Mouse (Mus musculus) thymus, adult 2 months (tissue): ENCODE measurements around the gene Trim26. TPM values are rescaled to one million over a fixed set of nuclear protein-coding genes. Genes with fewer than 3 reads are reported as not detected.
"Not testable (repeated sequence)": the region's sequence is repeated elsewhere in the genome, so short reads cannot be mapped to it uniquely, and the experiment has no call there.

Source experiments
- DNase-seq: peaks from one replicate; pipeline ENCODE4 v3.0.0; 2021
- H3K27ac ChIP-seq: fragments of 200-500 bp; 2 replicates; pipeline ENCODE4 v1.5.1; 2012; ENCODE audit warnings: low read length, control low read depth; ENCODE audit not compliant: control insufficient read depth, insufficient read depth
- H3K27me3 ChIP-seq: fragments of 200-500 bp; 2 replicates; pipeline ENCODE4 v1.6.1; 2012; ENCODE audit warnings: mild to moderate bottlenecking, low read length, moderate library complexity, mixed read lengths; ENCODE audit not compliant: control insufficient read depth, insufficient read depth
- H3K36me3 ChIP-seq: fragments of 200-500 bp; 2 replicates; pipeline ENCODE4 v1.6.1; 2012; ENCODE audit warnings: mild to moderate bottlenecking, low read length, moderate library complexity; ENCODE audit not compliant: control insufficient read depth, insufficient read depth
- H3K4me1 ChIP-seq: fragments of 200-500 bp; replicated peaks from 2 replicates; pipeline ENCODE4 v1.6.1; 2012; ENCODE audit warnings: low read length; ENCODE audit not compliant: control insufficient read depth, insufficient read depth
- H3K4me3 ChIP-seq: fragments of 200-500 bp; 2 replicates; pipeline ENCODE4 v1.5.1; 2012; ENCODE audit warnings: mild to moderate bottlenecking, low read length, control low read depth, moderate library complexity; ENCODE audit not compliant: control insufficient read depth, insufficient read depth
- CTCF ChIP-seq: fragments of 200-500 bp; IDR thresholded peaks from 2 replicates; pipeline ENCODE4 v1.5.1; 2012; ENCODE audit warnings: mild to moderate bottlenecking, control low read depth, low read length, moderate library complexity, borderline replicate concordance; ENCODE audit not compliant: control insufficient read depth, poor library complexity, insufficient read depth; ENCODE audit errors: extremely low read depth
- POLR2A ChIP-seq: fragments of 200-500 bp; IDR thresholded peaks from 2 replicates; pipeline ENCODE4 v1.6.1; 2012; ENCODE audit warnings: mild to moderate bottlenecking, low read length, control low read depth, moderate library complexity; ENCODE audit not compliant: control insufficient read depth, poor library complexity, insufficient read depth; ENCODE audit errors: extremely low read depth
- WGBS: fragments of 180-500 bp; shearing (Covaris S2); methylation state at CpG from one replicate; pipeline ENCODE4 v1.1.7; 2018; 5-methylcytosine and 5-hydroxymethylcytosine counted together
- polyA plus RNA-seq: library from polyadenylated mRNA; depleted of rRNA; stranded (reverse); fragments of >200 nt; gene quantifications from 2 replicates; pipeline ENCODE4 v1.2.3, GENCODE M21; 2012

Gene Trim26
- polyA plus RNA-seq, 1 experiment = 39.9 TPM

DNA sequence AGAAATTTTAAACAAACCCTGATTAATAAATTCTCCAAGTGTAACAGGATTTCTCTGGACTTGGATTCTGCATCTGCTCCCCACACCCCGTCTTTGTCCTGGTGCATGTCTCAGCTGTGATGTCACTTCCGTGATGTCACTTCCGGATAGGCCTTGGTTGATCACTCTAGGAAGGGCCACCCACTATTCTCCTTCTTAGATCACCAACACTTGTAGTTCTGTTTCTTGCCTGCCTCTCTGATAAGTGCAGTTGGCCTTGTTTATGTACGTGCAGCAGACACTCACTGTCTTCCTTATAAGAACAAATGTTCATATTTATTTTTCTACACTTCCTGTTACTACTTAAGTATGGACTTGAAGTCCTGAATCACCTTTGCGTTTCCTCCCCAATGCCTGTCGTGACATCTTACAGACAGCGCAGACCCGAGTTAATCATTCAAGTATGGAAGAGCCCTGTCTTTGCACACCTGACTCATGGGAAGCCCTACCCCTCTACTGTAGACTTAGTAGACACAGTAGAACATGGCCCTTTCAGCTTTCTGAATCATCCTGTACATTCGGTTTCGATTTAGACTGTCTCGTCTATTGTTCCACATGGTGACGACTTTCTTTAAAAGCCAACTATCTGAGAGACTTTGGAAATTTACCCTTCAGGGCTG is 48.3 kb downstream of the Trim26 start:
- Histone ChIP-seq H3K4me1 (no peaks in the 10 kb centered on the region), H3K36me3 (no peaks in the 10 kb centered on the region), H3K4me3 (no peak overlapping the region), H3K27me3 (no peaks in the 10 kb centered on the region), H3K27ac (no peak overlapping the region)
- TF ChIP-seq CTCF (no peak), POLR2A (no peak)
- no peak for DNase-seq
- WGBS = 92% methylated on average over 12 of the region's 12 CpGs

GRCm38 (mm10) chr17:36890073-36890903 is 53.4 kb downstream of the Trim26 start, which contains the start of gene Trim40:
Gene Trim40, minus strand, starts transcription at chr17:36890123.
- WGBS = 84% methylated on average over 5 of the region's 5 CpGs
- DNase-seq = no peak
- Histone ChIP-seq H3K4me3 (no peak within 1 kb of the TSS), H3K36me3 (no peaks in the 10 kb centered on the region), H3K4me1 (no peaks in the 10 kb centered on the region), H3K27ac (no peak within 1 kb of the TSS), H3K27me3 (no peaks in the 10 kb centered on the region)
- TF ChIP-seq CTCF (no peak), POLR2A (no peak)

- not testable (repeated sequence) for DNase-seq, H3K4me3 ChIP-seq, H3K36me3 ChIP-seq, H3K4me1 ChIP-seq, H3K27ac ChIP-seq, H3K27me3 ChIP-seq
- WGBS = 96% methylated on average over 1 of the region's 1 CpGs
These were observed 54.6 kb downstream of the Trim26 start for GRCm38 (mm10) chr17:36891496-36891895.

DNA sequence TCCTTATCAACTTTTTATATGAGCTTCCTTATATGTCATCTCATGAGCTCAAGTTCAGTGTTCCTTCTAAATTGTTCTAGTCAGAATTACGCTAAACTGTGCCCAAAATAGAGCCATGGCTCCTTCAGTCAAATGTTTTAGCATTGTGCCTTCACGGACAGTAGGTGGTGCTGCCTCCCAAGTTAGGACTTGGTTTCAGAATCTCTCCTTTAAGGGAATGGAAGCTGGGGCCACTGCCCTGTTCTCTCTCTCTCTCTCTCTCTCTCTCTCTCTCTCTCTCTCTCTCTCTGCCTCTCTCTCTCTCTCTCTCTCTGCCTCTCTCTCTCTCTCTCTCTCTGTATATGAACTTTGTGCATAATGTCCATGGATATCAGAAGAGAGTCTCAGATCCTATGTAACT is 55.4 kb downstream of the Trim26 start:
- H3K27ac ChIP-seq = no peak overlapping the region
- no peaks in the 10 kb centered on the region for H3K27me3 ChIP-seq
- H3K4me1 ChIP-seq = no peaks in the 10 kb centered on the region
- H3K36me3 ChIP-seq = no peaks in the 10 kb centered on the region
- 4% methylated on average over 2 of the region's 2 CpGs for WGBS
- TF ChIP-seq POLR2A (no peak), CTCF (no peak)
- no peak overlapping the region for H3K4me3 ChIP-seq
- DNase-seq = peak; percentile 43

- no peaks in the 10 kb centered on the region for H3K27me3 ChIP-seq
- H3K4me3 ChIP-seq = no peak overlapping the region
- 43% methylated on average over 5 of the region's 5 CpGs for WGBS
- no peak for DNase-seq
- TF ChIP-seq CTCF = no peak
- TF ChIP-seq POLR2A = no peak
- no peaks in the 10 kb centered on the region for H3K36me3 ChIP-seq
- H3K4me1 ChIP-seq = no peaks in the 10 kb centered on the region
- H3K27ac ChIP-seq = no peak overlapping the region
These were observed 56.5 kb downstream of the Trim26 start for GRCm38 (mm10) chr17:36893387-36893786.

DNA sequence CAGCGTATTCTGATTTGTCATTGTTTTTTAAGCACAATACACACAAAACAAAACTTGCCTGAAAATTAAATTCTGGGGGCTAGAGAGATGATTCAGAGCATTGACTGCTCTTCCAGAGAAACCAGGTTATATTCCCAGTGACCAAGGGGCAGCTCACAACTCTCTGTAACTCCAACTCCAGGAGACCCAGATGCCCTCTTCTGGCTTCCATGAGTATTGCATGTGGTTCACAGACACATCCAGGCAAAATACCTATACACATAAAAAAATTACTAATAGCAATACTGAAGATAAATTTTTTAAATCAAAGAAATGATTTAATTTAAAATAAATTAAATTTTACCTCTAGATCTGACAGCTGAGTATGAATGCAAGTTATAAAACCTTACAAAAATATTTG is 59.6 kb downstream of the Trim26 start:
- H3K4me1 ChIP-seq = no peaks in the 10 kb centered on the region
- H3K27ac ChIP-seq = no peak overlapping the region
- no peaks in the 10 kb centered on the region for H3K36me3 ChIP-seq
- WGBS = 97% methylated on average over 1 of the region's 1 CpGs
- H3K4me3 ChIP-seq = no peak overlapping the region
- peak; percentile 31 for DNase-seq
- H3K27me3 ChIP-seq = no peaks in the 10 kb centered on the region
- TF ChIP-seq POLR2A (no peak), CTCF (no peak)
